Mouse (Mus musculus) forelimb bud, embryonic 11.5 days (tissue): ENCODE measurements around the gene Olfr1380.
"Not testable (repeated sequence)": the region's sequence is repeated elsewhere in the genome, so short reads cannot be mapped to it uniquely, and the experiment has no call there.

Source experiments
- DNase-seq: peaks from one replicate; pipeline ENCODE4 v3.0.0-alpha.2; 2012; ENCODE audit warnings: low read depth, low spot score

Olfr1380 gene

GRCm38 (mm10) chr11:49556578-49556977, at the start of gene Olfr1380:
Olfr1380 (plus strand) TSS chr11:49556878.
- not testable (repeated sequence) for DNase-seq

GRCm38 (mm10) chr11:49518086-49518485, 38.6 kb upstream of the Olfr1380 start:
- DNase-seq, result no peak

- DNase-seq, result no peak
Observed at GRCm38 (mm10) chr11:49519348-49519747, 37.3 kb upstream of the Olfr1380 start, which contains the start of gene Olfr1383. Olfr1383 (plus strand) TSS chr11:49519648.

GRCm38 (mm10) chr11:49527947-49528346, 28.7 kb upstream of the Olfr1380 start, which contains the start of gene Olfr1382:
Olfr1382 (plus strand) TSS chr11:49528247.
- DNase-seq, result no peak

- no peak for DNase-seq
Observed at GRCm38 (mm10) chr11:49532761-49533160, 23.9 kb upstream of the Olfr1380 start.

- DNase-seq, result not testable (repeated sequence)
Observed at GRCm38 (mm10) chr11:49536631-49537030, 20.0 kb upstream of the Olfr1380 start.

- DNase-seq, result not testable (repeated sequence)
Observed at GRCm38 (mm10) chr11:49543149-49543548, 13.5 kb upstream of the Olfr1380 start, which contains the start of gene Olfr1381. Olfr1381 (plus strand) TSS chr11:49543449.

GRCm38 (mm10) chr11:49554033-49554432, 2.6 kb upstream of the Olfr1380 start:
- not testable (repeated sequence) for DNase-seq

GRCm38 (mm10) chr11:49575054-49575453, 18.4 kb downstream of the Olfr1380 start:
- not testable (repeated sequence) for DNase-seq

GRCm38 (mm10) chr11:49580452-49580851, 23.8 kb downstream of the Olfr1380 start:
- not testable (repeated sequence) for DNase-seq

- DNase-seq, result no peak
Observed at GRCm38 (mm10) chr11:49590213-49590612, 33.5 kb downstream of the Olfr1380 start.

GRCm38 (mm10) chr11:49597149-49597548, 40.5 kb downstream of the Olfr1380 start:
- not testable (repeated sequence) for DNase-seq

GRCm38 (mm10) chr11:49608306-49608705, 51.6 kb downstream of the Olfr1380 start:
- DNase-seq, result not testable (repeated sequence)

GRCm38 (mm10) chr11:49608938-49609867, 52.5 kb downstream of the Olfr1380 start, which contains the start of gene Flt4:
Flt4 (plus strand) TSS chr11:49609263.
- not testable (repeated sequence) for DNase-seq

- not testable (repeated sequence) for DNase-seq
Observed at GRCm38 (mm10) chr11:49609868-49610824, 53.5 kb downstream of the Olfr1380 start.

- DNase-seq, result not testable (repeated sequence)
Observed at GRCm38 (mm10) chr11:49611349-49611748, 54.7 kb downstream of the Olfr1380 start.

GRCm38 (mm10) chr11:49612154-49612553, 55.5 kb downstream of the Olfr1380 start:
- no peak for DNase-seq

GRCm38 (mm10) chr11:49613349-49613748, 56.7 kb downstream of the Olfr1380 start:
- DNase-seq, result no peak
